Mouse (Mus musculus): Measurements from ENCODE around the gene Gpr21. TPM values are rescaled to one million over a fixed set of nuclear protein-coding genes. Genes with fewer than 3 reads are reported as not detected.
"Not testable (repeated sequence)": the region's sequence is repeated elsewhere in the genome, so short reads cannot be mapped to it uniquely, and the experiment has no call there.

Gene Gpr21
- polyA plus RNA-seq, 1 experiment: 0.15 TPM

GRCm38 (mm10) chr2:37497321-37497720 lies 18.8 kb upstream of the Gpr21 start:
- H3K4me3 ChIP-seq (ENCODE audit: extremely low read depth, insufficient read depth, insufficient read length): no peak overlapping the region
- WGBS: 92% methylated on average over 4 of the region's 4 CpGs
- H3K27me3 ChIP-seq (ENCODE audit: control insufficient read depth, insufficient read depth, low read length): no peaks in the 10 kb centered on the region
- no peaks in the 10 kb centered on the region for H3K4me1 ChIP-seq (ENCODE audit: control insufficient read depth, insufficient read depth, insufficient read length)
- no peak for TF ChIP-seq CTCF (IDR thresholded peaks at IDR 0.05; ENCODE audit: extremely low read depth, insufficient read depth, insufficient read length, insufficient replicate concordance)
- TF ChIP-seq POLR2A (IDR thresholded peaks at IDR 0.05; ENCODE audit: low read depth, low read length): no peak
- peaks cover 11% of the 10 kb centered on the region for H3K36me3 ChIP-seq (ENCODE audit: control insufficient read depth, insufficient read depth, low read length)
- no peak overlapping the region for H3K27ac ChIP-seq (ENCODE audit: insufficient read depth, low read length)
- DNase-seq (ENCODE audit: low read depth in 1 of 2, low spot score in 2 of 2): no peak

GRCm38 (mm10) chr2:37505856-37506255 lies 10.3 kb upstream of the Gpr21 start:
- WGBS: 87% methylated on average over 2 of the region's 2 CpGs
- H3K27me3 ChIP-seq (ENCODE audit: control insufficient read depth, insufficient read depth, low read length); H3K27ac ChIP-seq (ENCODE audit: insufficient read depth, low read length); H3K4me3 ChIP-seq (ENCODE audit: extremely low read depth, insufficient read depth, insufficient read length); DNase-seq (ENCODE audit: low read depth in 1 of 2, low spot score in 2 of 2); H3K4me1 ChIP-seq (ENCODE audit: control insufficient read depth, insufficient read depth, insufficient read length): not testable (repeated sequence)
- peaks cover 17% of the 10 kb centered on the region; the same call in 1 of the 2 replicates for H3K36me3 ChIP-seq (ENCODE audit: control insufficient read depth, insufficient read depth, low read length)

GRCm38 (mm10) chr2:37511134-37511901 lies 4.8 kb upstream of the Gpr21 start:
- Histone ChIP-seq H3K27me3 (ENCODE audit: control insufficient read depth, insufficient read depth, low read length) (no peaks in the 10 kb centered on the region), H3K36me3 (ENCODE audit: control insufficient read depth, insufficient read depth, low read length) (peaks cover 12% of the 10 kb centered on the region; the same call in 1 of the 2 replicates), H3K4me1 (ENCODE audit: control insufficient read depth, insufficient read depth, insufficient read length) (no peaks in the 10 kb centered on the region; the same call in 1 of the 2 replicates), H3K4me3 (ENCODE audit: extremely low read depth, insufficient read depth, insufficient read length) (no peak overlapping the region), H3K27ac (ENCODE audit: insufficient read depth, low read length) (no peak overlapping the region)
- DNase-seq (ENCODE audit: low read depth in 1 of 2, low spot score in 2 of 2): no peak
- 90% methylated on average over 4 of the region's 4 CpGs for WGBS
- TF ChIP-seq POLR2A (IDR thresholded peaks at IDR 0.05; ENCODE audit: low read depth, low read length) (no peak), CTCF (IDR thresholded peaks at IDR 0.05; ENCODE audit: extremely low read depth, insufficient read depth, insufficient read length, insufficient replicate concordance) (no peak)

- H3K27me3 ChIP-seq (ENCODE audit: control insufficient read depth, insufficient read depth, low read length): no peaks in the 10 kb centered on the region
- no peak for DNase-seq (ENCODE audit: low read depth in 1 of 2, low spot score in 2 of 2)
- no peak for TF ChIP-seq POLR2A (IDR thresholded peaks at IDR 0.05; ENCODE audit: low read depth, low read length)
- WGBS: 87% methylated on average over 4 of the region's 4 CpGs
- no peaks in the 10 kb centered on the region for H3K4me1 ChIP-seq (ENCODE audit: control insufficient read depth, insufficient read depth, insufficient read length)
- H3K36me3 ChIP-seq (ENCODE audit: control insufficient read depth, insufficient read depth, low read length): peaks cover 2% of the 10 kb centered on the region; the same call in 1 of the 2 replicates
- H3K4me3 ChIP-seq (ENCODE audit: extremely low read depth, insufficient read depth, insufficient read length): no peak overlapping the region
- no peak overlapping the region for H3K27ac ChIP-seq (ENCODE audit: insufficient read depth, low read length)
These were observed 860 bp downstream of the Gpr21 start for GRCm38 (mm10) chr2:37516922-37517462.

GRCm38 (mm10) chr2:37518561-37519285 lies 2.6 kb downstream of the Gpr21 start:
- no peak overlapping the region for H3K4me3 ChIP-seq (ENCODE audit: extremely low read depth, insufficient read depth, insufficient read length)
- no peaks in the 10 kb centered on the region for H3K27me3 ChIP-seq (ENCODE audit: control insufficient read depth, insufficient read depth, low read length)

GRCm38 (mm10) chr2:37519286-37519640 lies 3.1 kb downstream of the Gpr21 start:
- Histone ChIP-seq H3K27me3 (ENCODE audit: control insufficient read depth, insufficient read depth, low read length) (no peaks in the 10 kb centered on the region), H3K36me3 (ENCODE audit: control insufficient read depth, insufficient read depth, low read length) (peaks cover 3% of the 10 kb centered on the region; the same call in 1 of the 2 replicates), H3K4me3 (ENCODE audit: extremely low read depth, insufficient read depth, insufficient read length) (no peak overlapping the region), H3K4me1 (ENCODE audit: control insufficient read depth, insufficient read depth, insufficient read length) (no peaks in the 10 kb centered on the region), H3K27ac (ENCODE audit: insufficient read depth, low read length) (no peak overlapping the region)
- no peak for DNase-seq (ENCODE audit: low read depth in 1 of 2, low spot score in 2 of 2)
- TF ChIP-seq CTCF (IDR thresholded peaks at IDR 0.05; ENCODE audit: extremely low read depth, insufficient read depth, insufficient read length, insufficient replicate concordance): no peak
- no peak for TF ChIP-seq POLR2A (IDR thresholded peaks at IDR 0.05; ENCODE audit: low read depth, low read length)
- 92% methylated on average over 1 of the region's 1 CpGs for WGBS

More at GRCm38 (mm10) chr2:37518561-37519285, 2.6 kb downstream of the Gpr21 start:
- Histone ChIP-seq H3K36me3 (ENCODE audit: control insufficient read depth, insufficient read depth, low read length) (peaks cover 3% of the 10 kb centered on the region; the same call in 1 of the 2 replicates), H3K4me1 (ENCODE audit: control insufficient read depth, insufficient read depth, insufficient read length) (no peaks in the 10 kb centered on the region), H3K27ac (ENCODE audit: insufficient read depth, low read length) (no peak overlapping the region)
- 92% methylated on average over 4 of the region's 4 CpGs for WGBS
- TF ChIP-seq POLR2A (IDR thresholded peaks at IDR 0.05; ENCODE audit: low read depth, low read length): no peak
- no peak for TF ChIP-seq CTCF (IDR thresholded peaks at IDR 0.05; ENCODE audit: extremely low read depth, insufficient read depth, insufficient read length, insufficient replicate concordance)
- DNase-seq (ENCODE audit: low read depth in 1 of 2, low spot score in 2 of 2): no peak

GRCm38 (mm10) chr2:37527587-37527986 lies 11.5 kb downstream of the Gpr21 start:
- H3K36me3 ChIP-seq (ENCODE audit: control insufficient read depth, insufficient read depth, low read length): 0 out of 2 replicates have a peak, but pooled peaks cover 2% of the 10 kb centered on the region
- no peak for TF ChIP-seq POLR2A (IDR thresholded peaks at IDR 0.05; ENCODE audit: low read depth, low read length)
- TF ChIP-seq CTCF (IDR thresholded peaks at IDR 0.05; ENCODE audit: extremely low read depth, insufficient read depth, insufficient read length, insufficient replicate concordance): no peak
- H3K4me3 ChIP-seq (ENCODE audit: extremely low read depth, insufficient read depth, insufficient read length): no peak overlapping the region
- no peaks in the 10 kb centered on the region for H3K4me1 ChIP-seq (ENCODE audit: control insufficient read depth, insufficient read depth, insufficient read length)
- no peak overlapping the region for H3K27ac ChIP-seq (ENCODE audit: insufficient read depth, low read length)
- no peak for DNase-seq (ENCODE audit: low read depth in 1 of 2, low spot score in 2 of 2)
- no peaks in the 10 kb centered on the region for H3K27me3 ChIP-seq (ENCODE audit: control insufficient read depth, insufficient read depth, low read length)
